Mouse (Mus musculus) forebrain, embryonic 14.5 days (tissue): ENCODE data around the gene Plpp2. TPM values are rescaled to one million over a fixed set of nuclear protein-coding genes. Genes with fewer than 3 reads are reported as not detected.

Experiments used
- ATAC-seq: fragments of 200-750 bp; cut with Nextera tagmentation; 2 replicates; pipeline ENCODE4 v1.8.0; 2017; ENCODE audit warnings: mild to moderate bottlenecking, moderate library complexity
- DNase-seq: peaks from one replicate; pipeline ENCODE4 v3.0.0-alpha.2; 2015; ENCODE audit warnings: low spot score
- H3K27ac ChIP-seq: fragments of 300-500 bp; sonication (generic); 2 replicates; pipeline ENCODE4 v1.5.1; 2014; ENCODE audit warnings: low read depth, mild to moderate bottlenecking, control low read depth, low read length, moderate library complexity
- H3K27me3 ChIP-seq: fragments of 300-500 bp; sonication (generic); replicated peaks from 2 replicates; pipeline ENCODE4 v1.6.1; 2014; ENCODE audit warnings: low read length, control low read depth, mixed read lengths; ENCODE audit not compliant: control insufficient read depth, insufficient read depth
- H3K36me3 ChIP-seq: fragments of 300-500 bp; sonication (generic); 2 replicates; pipeline ENCODE4 v1.6.1; 2014; ENCODE audit warnings: low read length, control low read depth; ENCODE audit not compliant: control insufficient read depth, insufficient read depth
- H3K4me1 ChIP-seq: fragments of 300-500 bp; sonication (generic); 2 replicates; pipeline ENCODE4 v1.6.1; 2014; ENCODE audit warnings: antibody characterized with exemption, low read length, control low read depth; ENCODE audit not compliant: control insufficient read depth, insufficient read depth
- H3K4me2 ChIP-seq: fragments of 300-500 bp; sonication (generic); 2 replicates; pipeline ENCODE4 v1.6.1; 2014; ENCODE audit warnings: mild to moderate bottlenecking, control low read depth, low read length
- H3K4me3 ChIP-seq: fragments of 300-500 bp; sonication (generic); 2 replicates; pipeline ENCODE4 v1.5.1; 2014; ENCODE audit warnings: low read depth, low read length, control low read depth
- H3K9ac ChIP-seq: fragments of 300-500 bp; sonication (generic); 2 replicates; pipeline ENCODE4 v1.6.1; 2014; ENCODE audit warnings: mild to moderate bottlenecking, low read length, control low read depth, moderate library complexity
- H3K9me3 ChIP-seq: fragments of 300-500 bp; sonication (generic); replicated peaks from 2 replicates; pipeline ENCODE4 v1.6.1; 2016; ENCODE audit warnings: low read length, control low read depth, mixed read lengths; ENCODE audit not compliant: control insufficient read depth
- WGBS: fragments of 180-500 bp; shearing (Covaris S2); extraction: QIAGEN DNeasy Blood & Tissue Kit; methylation state at CpG from one replicate; pipeline ENCODE4 v1.1.7; 2014; 5-methylcytosine and 5-hydroxymethylcytosine counted together
- polyA plus RNA-seq: library from polyadenylated mRNA; unstranded; fragments of >200 nt; fragmentation: Nextera tagmentation; extraction: Ambion mirVana; gene quantifications from 2 replicates; pipeline ENCODE4 v1.2.1, GENCODE M21; 2014

The Plpp2 gene
- polyA plus RNA-seq, 1 experiment from 2014 or later, result 12.5 TPM

DNA sequence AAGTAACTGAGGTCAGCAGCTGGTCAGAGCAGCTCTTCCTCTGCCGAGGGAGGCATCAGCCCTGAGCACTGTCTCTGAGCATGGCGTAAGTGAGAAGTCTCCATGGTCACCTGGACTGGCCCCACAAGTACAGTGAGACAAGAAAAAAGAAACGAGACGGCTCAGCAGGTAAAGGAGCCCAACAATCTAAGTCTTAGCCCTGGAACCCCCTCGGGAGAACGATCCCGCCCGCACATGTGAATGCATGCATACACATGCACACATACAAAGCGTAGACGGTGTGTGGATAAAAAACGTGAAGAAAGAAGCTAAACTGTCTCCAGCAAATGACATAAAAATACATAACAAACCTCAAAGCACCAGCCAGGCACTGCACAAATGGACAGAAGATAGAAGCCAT, 12.9 kb upstream of the Plpp2 start:
- H3K9me3 ChIP-seq, result no peaks in the 10 kb centered on the region
- no peak overlapping the region for H3K4me3 ChIP-seq
- no peak overlapping the region for H3K27ac ChIP-seq
- H3K36me3 ChIP-seq, result peaks cover 86% of the 10 kb centered on the region
- no peaks in the 10 kb centered on the region for H3K27me3 ChIP-seq
- DNase-seq (no peak), ATAC-seq (no peak)
- no peaks in the 10 kb centered on the region for H3K4me1 ChIP-seq
- H3K9ac ChIP-seq, result no peak overlapping the region
- no peak overlapping the region for H3K4me2 ChIP-seq
- 96% methylated on average over 11 of the region's 11 CpGs for WGBS

- H3K27me3 ChIP-seq, result no peaks in the 10 kb centered on the region
- H3K36me3 ChIP-seq, result peaks cover 92% of the 10 kb centered on the region
- no peaks in the 10 kb centered on the region for H3K9me3 ChIP-seq
- ATAC-seq (no peak), DNase-seq (no peak)
- 86% methylated on average over 12 of the region's 12 CpGs for whole genome bisulfite sequencing
- H3K27ac ChIP-seq, result no peak overlapping the region
- H3K4me1 ChIP-seq, result no peaks in the 10 kb centered on the region
- H3K4me2 ChIP-seq, result no peak overlapping the region
- H3K4me3 ChIP-seq, result no peak overlapping the region
- no peak overlapping the region for H3K9ac ChIP-seq
These were observed 12.3 kb upstream of the Plpp2 start for GRCm38 (mm10) chr10:79545891-79546290.

DNA sequence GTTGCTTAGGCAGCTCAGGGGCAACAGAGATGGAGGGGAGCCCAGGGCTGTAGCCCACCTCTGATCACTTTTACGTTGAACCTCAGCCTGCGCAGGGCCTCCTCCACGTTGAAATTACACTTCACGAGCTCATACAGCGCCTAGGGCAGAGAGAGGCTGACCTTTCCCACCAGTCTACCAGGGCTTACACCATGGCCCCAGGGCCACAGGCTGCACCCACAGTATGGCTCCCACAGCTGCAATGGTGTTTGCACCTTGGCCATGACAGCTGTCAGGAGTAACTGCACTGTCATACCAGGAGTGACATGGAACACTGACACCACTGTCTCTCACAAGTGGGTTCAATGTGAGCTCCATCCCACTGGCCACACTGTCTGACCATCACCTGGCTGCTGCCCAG, 11.0 kb upstream of the Plpp2 start:
- 95% methylated on average over 5 of the region's 5 CpGs for WGBS
- H3K27ac ChIP-seq, result no peak overlapping the region
- H3K4me2 ChIP-seq, result no peak overlapping the region
- peaks cover 100% of the 10 kb centered on the region for H3K36me3 ChIP-seq
- no peak for ATAC-seq
- no peak overlapping the region for H3K9ac ChIP-seq
- no peaks in the 10 kb centered on the region for H3K4me1 ChIP-seq
- H3K27me3 ChIP-seq, result no peaks in the 10 kb centered on the region
- no peaks in the 10 kb centered on the region for H3K9me3 ChIP-seq
- no peak for DNase-seq
- H3K4me3 ChIP-seq, result no peak overlapping the region

- no peaks in the 10 kb centered on the region for H3K4me1 ChIP-seq
- no peaks in the 10 kb centered on the region for H3K27me3 ChIP-seq
- WGBS, result 83% methylated on average over 9 of the region's 9 CpGs
- H3K36me3 ChIP-seq, result peaks cover 100% of the 10 kb centered on the region
- H3K4me2 ChIP-seq, result no peak overlapping the region
- H3K9ac ChIP-seq, result no peak overlapping the region
- DNase-seq (no peak), ATAC-seq (no peak)
- H3K4me3 ChIP-seq, result no peak overlapping the region
- H3K9me3 ChIP-seq, result no peaks in the 10 kb centered on the region
- no peak overlapping the region for H3K27ac ChIP-seq
These were observed 10.4 kb upstream of the Plpp2 start for GRCm38 (mm10) chr10:79543884-79544597.

DNA sequence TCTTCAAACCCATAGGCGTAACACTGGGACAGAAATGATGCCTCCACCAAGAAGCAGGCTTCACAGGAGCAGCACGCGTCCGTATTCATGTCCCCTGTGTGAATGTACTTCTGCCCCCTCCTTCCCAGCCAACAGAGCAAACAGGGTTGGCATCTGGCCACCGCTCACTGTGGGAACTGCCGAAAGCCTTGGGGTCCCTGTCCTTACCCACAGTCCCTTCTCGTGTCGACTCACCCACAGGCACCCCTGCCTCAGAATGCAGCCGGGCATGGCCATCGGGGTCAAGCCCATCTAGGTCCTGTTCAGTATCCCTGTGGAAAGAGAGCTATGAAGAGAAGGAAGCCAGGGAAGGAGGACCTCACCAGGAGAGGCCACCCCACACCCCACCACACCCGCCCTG, 8.6 kb upstream of the Plpp2 start:
- Histone ChIP-seq H3K9me3 (no peaks in the 10 kb centered on the region), H3K4me3 (no peak overlapping the region), H3K36me3 (peaks cover 85% of the 10 kb centered on the region), H3K27ac (no peak overlapping the region), H3K9ac (no peak overlapping the region), H3K4me1 (no peaks in the 10 kb centered on the region), H3K27me3 (no peaks in the 10 kb centered on the region), H3K4me2 (no peak overlapping the region)
- WGBS, result 94% methylated on average over 11 of the region's 11 CpGs
- no peak for ATAC-seq
- DNase-seq, result no peak

DNA sequence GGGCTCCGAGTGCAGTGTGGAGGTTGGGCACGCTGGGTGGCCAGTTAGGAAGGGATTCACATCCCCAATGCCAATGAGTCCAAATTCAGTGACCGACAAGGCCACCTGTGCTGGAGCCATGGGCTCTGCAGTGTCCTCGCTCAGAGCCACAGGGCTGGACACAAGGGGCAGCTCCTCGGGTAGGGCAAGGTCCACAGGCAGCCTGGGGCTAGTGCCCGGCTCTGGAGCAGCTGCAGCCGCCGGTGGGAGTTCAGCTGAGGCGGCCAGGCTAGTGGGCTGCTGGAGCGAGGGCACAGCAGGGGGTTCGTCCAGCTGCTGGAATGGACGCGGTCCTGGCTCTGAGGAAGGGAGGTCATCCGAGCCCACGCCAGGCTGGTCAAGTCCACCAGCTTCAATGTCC, 7.9 kb upstream of the Plpp2 start:
- ATAC-seq (no peak), DNase-seq (no peak)
- Histone ChIP-seq H3K9ac (no peak overlapping the region), H3K4me3 (no peak overlapping the region), H3K27ac (no peak overlapping the region), H3K27me3 (no peaks in the 10 kb centered on the region), H3K36me3 (peaks cover 79% of the 10 kb centered on the region), H3K4me1 (no peaks in the 10 kb centered on the region), H3K4me2 (no peak overlapping the region), H3K9me3 (no peaks in the 10 kb centered on the region)
- 76% methylated on average over 15 of the region's 15 CpGs for WGBS

DNA sequence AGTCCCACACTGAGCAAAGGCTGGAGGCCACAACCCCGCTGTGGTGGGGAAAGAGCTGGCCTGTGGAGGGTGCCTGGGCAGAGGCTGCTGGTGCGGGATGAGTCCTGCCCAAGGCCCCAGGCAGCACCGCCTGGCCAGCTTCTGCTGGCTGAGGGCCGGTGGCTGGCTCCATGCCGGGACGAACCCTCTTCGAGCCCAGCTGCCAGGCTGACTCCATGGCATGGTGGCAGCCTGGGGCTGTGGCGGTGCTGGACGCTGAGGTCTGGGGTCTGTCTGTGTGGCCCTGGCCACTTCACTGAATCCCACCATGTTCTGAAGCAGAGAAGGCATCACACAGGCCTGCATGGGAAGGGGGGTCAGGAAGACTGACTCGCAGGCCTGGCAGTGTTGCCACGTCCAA, 7.2 kb upstream of the Plpp2 start:
- Histone ChIP-seq H3K4me3 (no peak overlapping the region), H3K4me1 (no peaks in the 10 kb centered on the region), H3K27ac (no peak overlapping the region), H3K36me3 (peaks cover 71% of the 10 kb centered on the region), H3K27me3 (no peaks in the 10 kb centered on the region), H3K9ac (no peak overlapping the region), H3K4me2 (no peak overlapping the region), H3K9me3 (no peaks in the 10 kb centered on the region)
- ATAC-seq (no peak), DNase-seq (no peak)
- WGBS, result 95% methylated on average over 11 of the region's 11 CpGs

DNA sequence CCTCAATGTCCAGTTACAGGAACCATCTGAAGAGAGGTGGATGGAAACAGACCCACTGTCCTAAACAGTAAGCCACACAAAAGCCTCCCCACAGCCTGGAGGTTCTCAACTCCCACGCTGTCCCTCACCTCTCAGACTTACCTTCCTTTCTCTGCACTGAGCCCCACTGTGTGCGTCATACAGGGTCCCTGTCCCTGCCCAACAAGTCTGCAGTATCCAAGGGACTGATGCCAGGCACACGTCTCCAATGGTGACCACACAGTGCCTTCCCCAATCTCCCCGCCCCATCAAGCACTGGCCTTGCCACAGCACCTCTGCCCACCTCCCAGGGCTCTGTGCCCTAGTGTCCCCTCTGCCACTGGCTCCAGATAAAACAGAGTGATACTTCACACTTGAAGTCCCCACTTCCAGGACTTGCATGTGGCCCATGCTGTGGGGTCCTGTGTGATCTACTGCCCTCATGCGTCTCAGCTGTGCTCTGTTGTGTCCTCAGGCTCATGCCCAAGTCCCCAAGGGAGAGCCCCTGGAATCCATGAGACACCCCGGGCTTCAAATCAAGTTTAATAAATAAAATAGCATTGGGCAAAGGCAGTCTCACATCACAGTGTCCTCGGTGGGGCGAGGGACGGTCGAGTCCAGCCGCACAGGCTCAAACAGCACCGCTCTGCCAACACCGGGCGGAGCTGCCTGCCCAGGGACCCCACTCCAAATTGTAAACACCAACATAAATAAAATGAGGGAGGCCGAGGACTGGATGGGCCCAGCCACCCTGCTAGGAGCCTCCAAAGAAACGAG, 6.3 kb upstream of the Plpp2 start:
- no peak overlapping the region for H3K27ac ChIP-seq
- DNase-seq, result no peak
- peaks cover 63% of the 10 kb centered on the region for H3K36me3 ChIP-seq
- no peaks in the 10 kb centered on the region for H3K9me3 ChIP-seq
- 95% methylated on average over 16 of the region's 16 CpGs for WGBS
- no peak overlapping the region for H3K4me3 ChIP-seq
- no peak overlapping the region for H3K4me2 ChIP-seq
- no peaks in the 10 kb centered on the region for H3K4me1 ChIP-seq
- no peak overlapping the region for H3K9ac ChIP-seq
- no peak for ATAC-seq
- no peaks in the 10 kb centered on the region for H3K27me3 ChIP-seq

GRCm38 (mm10) chr10:79538873-79539272, 5.3 kb upstream of the Plpp2 start:
- Histone ChIP-seq H3K36me3 (peaks cover 52% of the 10 kb centered on the region), H3K27me3 (no peaks in the 10 kb centered on the region), H3K4me2 (no peak overlapping the region), H3K4me3 (no peak overlapping the region), H3K4me1 (no peaks in the 10 kb centered on the region), H3K9ac (no peak overlapping the region), H3K27ac (no peak overlapping the region), H3K9me3 (no peaks in the 10 kb centered on the region)
- 79% methylated on average over 4 of the region's 4 CpGs for WGBS
- no peak for DNase-seq
- ATAC-seq, result no peak
